Mouse (Mus musculus) heart, embryonic 12.5 days (tissue): ENCODE measurements around the gene Olfr854. TPM values are rescaled to one million over a fixed set of nuclear protein-coding genes. Genes with fewer than 3 reads are reported as not detected.

Experiments
- ATAC-seq: fragments of 200-750 bp; cut with Nextera tagmentation; 2 replicates; pipeline ENCODE4 v1.8.0; 2017; ENCODE audit warnings: moderate TSS enrichment, moderate library complexity; ENCODE audit not compliant: insufficient number of reproducible peaks, low FRiP score
- H3K27ac ChIP-seq: fragments of 300-500 bp; sonication (generic); 2 replicates; pipeline ENCODE4 v1.5.1; 2016; ENCODE audit warnings: mild to moderate bottlenecking, moderate library complexity; ENCODE audit not compliant: poor library complexity, severe bottlenecking
- H3K27me3 ChIP-seq: fragments of 300-500 bp; sonication (generic); replicated peaks from 2 replicates; pipeline ENCODE4 v1.6.1; 2016; ENCODE audit warnings: mild to moderate bottlenecking, moderate library complexity
- H3K36me3 ChIP-seq: fragments of 300-500 bp; sonication (generic); 2 replicates; pipeline ENCODE4 v1.6.1; 2016; ENCODE audit warnings: mild to moderate bottlenecking, moderate library complexity
- H3K4me1 ChIP-seq: fragments of 300-500 bp; sonication (generic); replicated peaks from 2 replicates; pipeline ENCODE4 v1.6.1; 2016; ENCODE audit warnings: mild to moderate bottlenecking
- H3K4me2 ChIP-seq: fragments of 300-500 bp; sonication (generic); 2 replicates; pipeline ENCODE4 v1.6.1; 2016; ENCODE audit warnings: mild to moderate bottlenecking, moderate library complexity
- H3K4me3 ChIP-seq: fragments of 300-500 bp; sonication (generic); 2 replicates; pipeline ENCODE4 v1.5.1; 2016; ENCODE audit warnings: mild to moderate bottlenecking
- H3K9ac ChIP-seq: fragments of 300-500 bp; sonication (generic); 2 replicates; pipeline ENCODE4 v1.6.1; 2016; ENCODE audit warnings: mild to moderate bottlenecking, moderate library complexity
- H3K9me3 ChIP-seq: fragments of 300-500 bp; sonication (generic); replicated peaks from 2 replicates; pipeline ENCODE4 v1.6.1; 2016; ENCODE audit warnings: mild to moderate bottlenecking, moderate library complexity
- WGBS: fragments of 180-500 bp; shearing (Covaris S2); methylation state at CpG from one replicate; pipeline ENCODE4 v1.1.7; 2016; 5-methylcytosine and 5-hydroxymethylcytosine counted together
- polyA plus RNA-seq: library from polyadenylated mRNA; unstranded; fragments of >200 nt; fragmentation: Nextera tagmentation; extraction: Ambion mirVana; gene quantifications from 2 replicates; pipeline ENCODE4 v1.2.1, GENCODE M21; 2016

Olfr854 gene
- polyA plus RNA-seq: not detected in 2 replicates

- 58% methylated on average over 1 of the region's 1 CpGs for WGBS
- H3K9me3 ChIP-seq: peaks cover 4% of the 10 kb centered on the region
- ATAC-seq: no peak
Measured at GRCm38 (mm10) chr9:19567282-19567681, at the start of gene Olfr854. Gene Olfr854 (minus strand): TSS chr9:19567382.

GRCm38 (mm10) chr9:19582317-19582716 lies 15.1 kb upstream of the Olfr854 start, which contains the start of gene Olfr855:
Gene Olfr855 (plus strand): TSS chr9:19582617.
- no peak within 1 kb of the TSS for H3K4me3 ChIP-seq
- no peaks in the 10 kb centered on the region for H3K36me3 ChIP-seq
- H3K9me3 ChIP-seq: 0 out of 2 replicates have a peak, but pooled peaks cover 5% of the 10 kb centered on the region
- no peak within 1 kb of the TSS for H3K27ac ChIP-seq
- no peak within 1 kb of the TSS for H3K4me2 ChIP-seq
- H3K4me1 ChIP-seq: no peaks in the 10 kb centered on the region
- no peaks in the 10 kb centered on the region for H3K27me3 ChIP-seq
- ATAC-seq: no peak
- no peak within 1 kb of the TSS for H3K9ac ChIP-seq

More at GRCm38 (mm10) chr9:19567282-19567681, at the start of gene Olfr854:
- no peak within 1 kb of the TSS for H3K4me3 ChIP-seq
- no peaks in the 10 kb centered on the region for H3K36me3 ChIP-seq
- H3K27me3 ChIP-seq: no peaks in the 10 kb centered on the region
- H3K4me1 ChIP-seq: no peaks in the 10 kb centered on the region
- H3K27ac ChIP-seq: no peak within 1 kb of the TSS
- H3K9ac ChIP-seq: no peak within 1 kb of the TSS
- H3K4me2 ChIP-seq: no peak within 1 kb of the TSS

DNA sequence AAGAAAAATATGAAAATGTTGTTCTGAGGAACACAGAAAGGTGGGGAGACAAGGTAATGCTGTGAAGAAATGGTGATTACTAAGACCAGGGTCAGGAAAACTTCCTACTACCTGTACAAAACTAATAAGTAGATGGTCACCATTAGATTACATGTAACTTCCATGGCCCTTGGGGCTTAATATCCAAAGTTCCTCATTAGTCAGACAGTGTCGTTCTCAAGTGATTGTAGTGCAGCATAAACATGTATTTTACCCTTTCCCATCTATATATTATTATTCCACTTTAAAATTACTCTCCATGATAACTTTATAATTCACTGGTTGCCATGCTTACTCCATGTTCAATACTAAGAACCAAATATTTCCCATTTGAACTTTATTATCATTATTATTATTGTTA lies 26.2 kb downstream of the Olfr854 start, which contains the start of gene Olfr853:
Olfr853 (minus strand) TSS at position 101 of the 400 bp plus-strand sequence.
- Histone ChIP-seq H3K27me3 (no peaks in the 10 kb centered on the region), H3K4me2 (no peak within 1 kb of the TSS), H3K36me3 (no peaks in the 10 kb centered on the region), H3K27ac (no peak within 1 kb of the TSS), H3K9ac (no peak within 1 kb of the TSS), H3K4me1 (no peaks in the 10 kb centered on the region), H3K4me3 (no peak within 1 kb of the TSS), H3K9me3 (peaks cover 15% of the 10 kb centered on the region)
- WGBS: 71% methylated on average over 1 of the region's 1 CpGs
- no peak for ATAC-seq

Other genes starting within 250 kb of the Olfr854 start
- not detected in 2 replicates for gene Olfr845, start 230.9 kb downstream of the Olfr854 start, polyA plus RNA-seq
- not detected in 2 replicates for gene Olfr846, start 203.4 kb downstream of the Olfr854 start, polyA plus RNA-seq
- gene Olfr847, start 188.7 kb downstream of the Olfr854 start, polyA plus RNA-seq: not detected in 2 replicates
- gene Olfr849, start 127.1 kb downstream of the Olfr854 start, polyA plus RNA-seq: not detected in 2 replicates
- gene Olfr850, start 89.1 kb downstream of the Olfr854 start, polyA plus RNA-seq: not detected in 2 replicates
- gene Olfr851, start 74.1 kb downstream of the Olfr854 start, polyA plus RNA-seq: not detected in 2 replicates
- not detected in 2 replicates for gene Olfr853, start 26.3 kb downstream of the Olfr854 start, polyA plus RNA-seq
- gene Olfr855, start 15.2 kb upstream of the Olfr854 start, polyA plus RNA-seq: not detected in 2 replicates
- 22.3 and 22.4 TPM in 2 replicates for gene Zfp317, start 54.7 kb upstream of the Olfr854 start, polyA plus RNA-seq
- not detected in 2 replicates for gene Olfr857, start 142.1 kb upstream of the Olfr854 start, polyA plus RNA-seq
- not detected in 2 replicates for gene Olfr58, start 212.9 kb upstream of the Olfr854 start, polyA plus RNA-seq
- not detected in 2 replicates for gene Olfr859, start 237.5 kb upstream of the Olfr854 start, polyA plus RNA-seq